ENCODE assay signal across 1 mouse cellular context in the genomic region with DNA sequence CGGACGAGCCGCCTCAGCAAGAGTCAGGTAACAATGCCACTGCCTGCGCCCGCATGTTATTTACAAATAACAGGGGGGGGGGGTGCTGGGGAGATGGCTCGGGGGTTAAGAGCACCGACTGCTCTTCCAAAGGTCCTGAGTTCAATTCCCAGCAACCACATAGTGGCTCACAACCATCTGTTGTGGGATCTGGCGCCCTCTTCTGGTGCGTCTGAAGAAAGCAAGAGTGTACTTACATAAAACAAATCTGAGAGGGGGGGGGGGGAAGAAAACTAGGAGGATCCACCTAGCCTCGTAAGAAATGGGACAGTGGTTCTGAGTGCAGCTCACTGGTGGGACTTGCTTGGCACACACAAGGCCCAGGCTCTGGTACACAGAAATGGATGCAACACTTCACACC.
TF ChIP-seq lines count a peak whose summit lies in the region.

No protein-coding gene starts in this region.

TF ChIP-seq in MEL, 35 proteins besides CTCF, POLR2A, EP300 and RAD21:
- no peak for TF ChIP-seq TAL1 (IDR thresholded peaks at IDR 0.05; ENCODE audit: low read length)
- TF ChIP-seq SIN3A (IDR thresholded peaks at IDR 0.05; ENCODE audit: low read length): no peak
